Mouse (Mus musculus) liver, postnatal 0 days (tissue): ENCODE measurements around the gene Fbxl3.

ENCODE experiments used
- CTCF ChIP-seq: sonication (generic); IDR thresholded peaks from 2 replicates; pipeline ENCODE4 v1.5.1; 2016; ENCODE audit warnings: antibody characterized with exemption, low read depth
- EP300 ChIP-seq: IDR thresholded peaks from 2 replicates; pipeline ENCODE4 v1.6.1; 2016; ENCODE audit warnings: antibody characterized with exemption, low read depth, mild to moderate bottlenecking

DNA sequence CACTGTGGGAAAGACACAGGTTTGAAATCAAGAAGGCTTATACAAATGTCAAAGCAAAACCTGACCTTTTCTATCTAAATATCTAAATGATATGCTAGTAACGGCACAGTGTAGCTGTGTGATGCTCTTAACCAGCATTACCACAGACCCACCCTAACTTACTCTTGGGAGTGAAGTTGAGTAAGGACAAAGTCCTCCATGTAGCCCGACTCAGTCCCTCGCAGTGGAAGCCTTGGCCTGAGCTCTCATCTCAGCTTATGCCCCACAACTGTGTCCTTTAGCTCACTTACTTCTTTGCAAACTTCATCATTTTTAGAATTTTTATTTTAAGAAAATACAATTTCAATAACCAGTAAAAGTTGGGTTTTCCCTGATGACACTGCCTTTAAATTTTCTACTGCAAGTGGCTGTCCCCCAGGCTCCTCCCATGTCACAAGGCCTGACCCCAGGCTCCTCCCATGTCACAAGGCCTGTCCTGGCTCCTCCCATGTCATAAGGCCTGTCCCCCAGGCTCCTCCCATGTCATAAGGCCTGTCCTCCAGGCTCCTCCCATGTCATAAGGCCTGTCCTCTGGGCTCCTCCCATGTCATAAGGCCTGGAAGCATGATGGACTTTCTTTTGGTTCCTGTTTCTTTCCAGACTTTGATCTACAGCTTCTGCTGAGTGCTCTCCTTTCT is 15.8 kb upstream of the Fbxl3 start:
- TF ChIP-seq EP300 (no peak), CTCF (no peak)
